Mouse (Mus musculus): ENCODE measurements around the gene Serpinf1.

DNA sequence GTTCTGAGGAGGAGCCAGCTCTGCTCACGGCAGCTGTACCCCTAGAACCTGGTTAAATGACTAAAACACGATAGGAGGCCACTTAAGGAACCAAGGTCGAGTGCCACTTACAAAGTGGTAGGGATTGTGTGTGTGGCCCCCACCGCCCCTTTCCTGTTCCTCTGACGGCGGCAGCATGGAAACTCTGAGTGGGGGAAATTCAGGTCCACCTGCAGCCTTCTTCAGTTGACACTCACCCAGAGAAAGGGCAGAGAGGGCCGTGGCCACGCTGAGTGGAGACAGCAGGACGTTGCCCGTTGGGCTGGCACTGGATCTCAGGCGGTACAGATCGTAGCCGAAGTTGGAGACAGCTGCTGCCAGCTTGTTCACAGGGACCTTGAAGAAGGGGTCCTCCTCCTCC lies 6.5 kb downstream of the Serpinf1 start:
- no peak for TF ChIP-seq CTCF (IDR thresholded peaks at IDR 0.05; ENCODE audit: insufficient read depth, low read length)
- TF ChIP-seq POLR2A (IDR thresholded peaks at IDR 0.05; ENCODE audit: borderline replicate concordance, extremely low read depth, low read depth, low read length) = no peak

Data from lung, adult 2 months (tissue).